Mouse (Mus musculus) liver, embryonic 14.5 days (tissue): ENCODE data around the gene Scaf8.

Source experiments
- CTCF ChIP-seq: IDR thresholded peaks from 2 replicates; pipeline ENCODE4 v1.5.1; 2016; ENCODE audit warnings: antibody characterized with exemption, low read depth, control low read depth
- EP300 ChIP-seq: IDR thresholded peaks from 2 replicates; pipeline ENCODE4 v1.6.1; 2016; ENCODE audit warnings: antibody characterized with exemption, low read depth

GRCm38 (mm10) chr17:3085152-3085551, 29.6 kb upstream of the Scaf8 start:
- TF ChIP-seq CTCF, result no peak
- TF ChIP-seq EP300, result no peak
